39 mouse cellular contexts compared by ENCODE assay signal in genomic region chr17:89250811-89251210, GRCm38 (mm10). TPM values are rescaled to one million over a fixed set of nuclear protein-coding genes. Genes with fewer than 3 reads are reported as not detected.
"Had no signal": no experiment of that assay in that cellular context is flagged by ENCODE, and none has a peak within 500 bp of the region (broad histone marks: within the 10 kb centered on the region; RNA-seq: fewer than 3 reads in every experiment).

No protein-coding gene starts in this region.

- DNase-seq: cerebellum, adult 2 months; cerebellum, adult 8-10 months; cerebellum, adult 9-10 months; cerebellum, adult 9-11 months; cerebellum, postnatal 10 days; cerebellum, postnatal 14 days; cerebellum, postnatal 25 days; cerebellum, postnatal 36 days; embryo, embryonic 11 days; forebrain, postnatal 0 days; gastrocnemius, adult 2 months; gastrocnemius, postnatal 10 days; gastrocnemius, postnatal 14 days; gastrocnemius, postnatal 25 days; gastrocnemius, postnatal 36 days; heart, adult 11 months; heart, adult 18-20 months; heart, adult 2 months had no signal

- H3K4me3 ChIP-seq: embryonic facial prominence, embryonic 10.5 days; embryonic facial prominence, embryonic 12.5 days; embryonic facial prominence, embryonic 13.5 days; embryonic facial prominence, embryonic 15.5 days; erythroblast, embryonic 14.5 days; forebrain, embryonic 10.5 days; forebrain, embryonic 12.5 days; forebrain, embryonic 13.5 days; forebrain, embryonic 15.5 days; gastrocnemius, adult 2 months; heart, adult 2 months had no signal

- H3K27ac ChIP-seq: embryonic facial prominence, embryonic 10.5 days; embryonic facial prominence, embryonic 12.5 days; embryonic facial prominence, embryonic 13.5 days; embryonic facial prominence, embryonic 15.5 days; forebrain, embryonic 10.5 days; forebrain, embryonic 12.5 days; forebrain, embryonic 13.5 days; forebrain, embryonic 15.5 days; gastrocnemius, adult 2 months; heart, adult 2 months had no signal

RNA-seq across cellular contexts. Expression of gene Fshr, which starts 50.3 kb away (rescaled TPM):
- total RNA-seq: common myeloid progenitor, adult 5-6 weeks; forebrain, postnatal 0 days; gastrocnemius, adult 18-20 months; gastrocnemius, adult 2 months; gastrocnemius, adult 8-10 months; gastrocnemius, postnatal 10 days; gastrocnemius, postnatal 14 days; gastrocnemius, postnatal 25 days; gastrocnemius, postnatal 36 days; gastrocnemius, postnatal 4 days; granulocyte monocyte progenitor cell, adult 5-6 weeks; heart, adult 18-20 months; heart, adult 2 months; heart, adult 8-10 months had no signal
- polyA plus RNA-seq: cerebellum, adult 2 months; cortical plate, adult 2 months; embryonic facial prominence, embryonic 10.5 days; embryonic facial prominence, embryonic 11.5 days; embryonic facial prominence, embryonic 12.5 days; embryonic facial prominence, embryonic 13.5 days; embryonic facial prominence, embryonic 14.5 days; embryonic facial prominence, embryonic 15.5 days; erythroblast, embryonic 14.5 days; forebrain, embryonic 10.5 days; forebrain, embryonic 11.5 days; forebrain, embryonic 12.5 days; forebrain, embryonic 13.5 days; forebrain, embryonic 14.5 days; forebrain, embryonic 15.5 days; forebrain, embryonic 16.5 days; forebrain, postnatal 0 days; heart, adult 2 months had no signal
